Mouse (Mus musculus) left cerebral cortex, adult 2 months (tissue): ENCODE data around the gene Naa16. TPM values are rescaled to one million over a fixed set of nuclear protein-coding genes. Genes with fewer than 3 reads are reported as not detected.

Experiments
- DNase-seq, 2 experiments: peaks; one replicate each; pipeline ENCODE4 v3.0.0; 2021 to 2022; ENCODE audit warnings: low spot score in 2 of 2, mixed read lengths in 1 of 2; ENCODE audit errors: extremely low spot score in 1 of 2
- H3K27ac ChIP-seq: fragments of 200-600 bp; 2 replicates; pipeline ENCODE4 v1.8.1; 2022
- H3K4me3 ChIP-seq: fragments of 200-600 bp; 2 replicates; pipeline ENCODE4 v1.8.1; 2022
- CTCF ChIP-seq: fragments of 200-600 bp; IDR thresholded peaks from 2 replicates; pipeline ENCODE4 v1.8.1; 2022; ENCODE audit warnings: antibody characterized with exemption, mild to moderate bottlenecking, moderate library complexity
- intact Hi-C: fragments of 180-260 bp; cut with DNase I; formaldehyde crosslinking; loops from one replicate; pipeline ENCODE4 v1.15.1; 2025
- total RNA-seq, 2 experiments: library from RNA; stranded (reverse); gene quantifications; 2 replicates each; pipeline ENCODE4 v1.2.3; 2021

Gene Naa16
- total RNA-seq, 2 experiments from 2014 or later: 12.4 to 15.9 TPM

DNA sequence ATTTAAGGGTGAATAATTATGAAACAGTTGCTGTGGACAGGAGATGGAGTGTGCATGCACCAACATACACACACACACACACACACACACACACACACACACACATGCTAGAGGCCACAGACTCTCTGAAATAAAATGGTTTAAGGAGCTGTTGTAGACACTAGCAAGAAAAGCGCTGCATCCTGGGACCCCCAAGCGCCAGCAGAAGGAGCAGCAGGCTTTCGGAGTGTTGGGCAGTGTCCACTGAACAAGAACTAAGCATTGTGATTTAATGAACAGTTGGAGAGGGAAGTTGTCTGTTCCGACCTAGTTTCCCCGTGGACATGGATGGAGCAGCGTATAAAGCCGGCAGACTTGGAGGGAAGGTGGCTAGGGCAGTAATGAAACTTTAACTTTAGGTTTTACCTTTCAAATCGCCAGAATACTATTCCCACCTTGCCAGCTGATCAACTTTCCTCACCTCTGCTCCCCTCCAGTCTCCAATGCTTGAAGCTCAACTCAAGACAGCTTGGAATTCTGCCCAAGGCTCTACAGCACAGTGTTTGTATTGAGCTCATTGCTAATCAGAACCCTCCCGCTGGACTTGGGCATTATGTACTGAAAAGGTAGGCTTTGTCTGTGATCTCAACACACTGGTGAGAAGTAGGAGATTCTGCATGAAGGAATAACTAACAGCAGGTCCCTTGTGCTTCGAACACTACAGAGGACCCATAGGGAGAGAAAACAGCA is 66.3 kb downstream of the Naa16 start:
- intact Hi-C loops: loop anchor here (10.0 kb wide), 1 partner anchor 669 kb away; no protein-coding TSS in a partner anchor
- no peak overlapping the region for H3K27ac ChIP-seq
- no peak for TF ChIP-seq CTCF
- DNase-seq: no peak
- H3K4me3 ChIP-seq: no peak overlapping the region

DNA sequence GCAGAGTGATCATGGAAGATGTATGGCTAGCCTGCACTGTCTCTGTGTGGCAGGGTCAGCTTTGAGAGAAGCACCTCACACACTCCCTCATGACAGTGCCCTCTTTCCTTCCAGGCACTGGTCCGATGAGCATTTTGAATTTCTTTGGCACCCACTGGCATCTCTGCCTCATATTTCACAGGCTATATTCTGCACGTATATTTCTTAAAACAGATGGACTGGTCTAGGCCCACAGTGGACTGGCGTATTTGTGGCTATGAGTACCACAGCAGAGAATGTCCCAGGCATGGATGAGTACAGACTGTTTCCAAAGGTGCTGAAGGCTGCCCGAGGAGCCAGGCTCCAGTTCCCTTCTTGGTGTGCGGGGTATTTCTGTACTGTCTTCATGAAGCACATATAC is 68.7 kb downstream of the Naa16 start:
- no peak overlapping the region for H3K27ac ChIP-seq
- TF ChIP-seq CTCF: no peak
- H3K4me3 ChIP-seq: no peak overlapping the region
- intact Hi-C loops: loop anchor here (2.0 to 10.0 kb wide), 2 partner anchors 197 to 667 kb away; no protein-coding TSS in a partner anchor
- no peak for DNase-seq

DNA sequence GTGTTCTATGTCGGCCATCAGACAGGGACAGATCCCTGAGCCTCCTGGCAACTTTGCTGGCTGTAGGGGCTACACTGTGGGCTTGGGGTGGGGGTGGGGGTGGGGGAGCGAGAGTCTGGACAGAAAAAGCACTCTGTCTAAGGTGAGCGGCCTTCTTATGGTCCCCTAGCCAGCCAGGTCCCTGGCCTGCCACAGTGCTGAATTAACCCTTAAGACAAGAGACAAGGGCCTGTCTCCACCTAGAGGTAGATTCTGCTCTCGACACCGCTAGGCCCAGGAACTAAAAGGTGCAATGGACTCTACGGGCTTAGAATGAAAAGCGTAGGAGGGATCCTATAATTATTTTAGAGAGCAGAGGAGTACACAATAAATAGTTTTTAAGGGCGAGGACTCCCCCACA is 69.4 kb downstream of the Naa16 start:
- intact Hi-C loops: loop anchor here (2.0 to 10.0 kb wide), 2 partner anchors 196 to 666 kb away; no protein-coding TSS in a partner anchor
- no peak for DNase-seq

DNA sequence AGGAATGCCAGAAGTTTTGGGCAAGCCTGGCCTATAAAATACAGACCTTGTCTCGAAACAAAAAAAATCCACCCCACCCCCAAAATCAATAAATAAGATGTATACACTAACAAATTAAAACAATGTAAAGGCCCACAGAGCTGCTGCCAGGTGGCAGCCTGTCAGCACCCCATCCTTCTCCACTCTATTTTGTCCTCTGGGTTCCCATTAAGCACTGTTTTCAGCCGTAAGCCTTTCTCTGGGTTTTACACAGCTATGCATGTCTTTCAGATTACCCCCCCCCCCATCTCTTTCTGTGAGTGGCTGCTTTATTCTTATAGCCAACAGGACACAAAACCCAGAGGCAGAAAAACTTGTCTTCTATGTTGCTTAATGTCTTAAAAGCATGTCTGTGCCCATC is 73.0 kb downstream of the Naa16 start:
- intact Hi-C loops: no loop called here
- no peak for TF ChIP-seq CTCF
- Histone ChIP-seq H3K27ac (no peak overlapping the region), H3K4me3 (no peak overlapping the region)
- DNase-seq: no peak

More for the DNA sequence above, 69.4 kb downstream of the Naa16 start:
- H3K4me3 ChIP-seq: no peak overlapping the region
- H3K27ac ChIP-seq: no peak overlapping the region
- peak; percentile 60 for TF ChIP-seq CTCF

DNA sequence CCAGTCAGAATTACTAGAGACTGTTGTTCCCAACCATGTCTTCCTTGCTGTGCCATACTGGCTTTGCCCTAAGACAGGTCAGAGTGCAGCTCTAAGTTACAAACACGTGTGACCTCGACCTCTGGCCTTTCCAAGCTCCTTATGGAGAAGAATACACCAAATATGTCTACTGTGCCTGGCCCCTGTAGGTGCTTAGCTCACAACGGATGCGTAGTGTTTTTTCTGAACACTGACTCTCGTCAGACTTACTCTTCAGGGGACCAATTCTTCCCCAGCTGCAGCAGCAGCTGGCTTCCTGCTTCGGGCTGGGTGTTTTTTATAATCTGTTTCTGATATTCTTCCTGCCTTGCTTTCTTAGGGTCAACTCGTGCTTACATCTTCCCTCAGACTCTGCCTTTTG is 74.7 kb downstream of the Naa16 start:
- intact Hi-C loops: no loop called here
- Histone ChIP-seq H3K4me3 (no peak overlapping the region), H3K27ac (no peak overlapping the region)
- TF ChIP-seq CTCF: no peak
- DNase-seq: no peak

DNA sequence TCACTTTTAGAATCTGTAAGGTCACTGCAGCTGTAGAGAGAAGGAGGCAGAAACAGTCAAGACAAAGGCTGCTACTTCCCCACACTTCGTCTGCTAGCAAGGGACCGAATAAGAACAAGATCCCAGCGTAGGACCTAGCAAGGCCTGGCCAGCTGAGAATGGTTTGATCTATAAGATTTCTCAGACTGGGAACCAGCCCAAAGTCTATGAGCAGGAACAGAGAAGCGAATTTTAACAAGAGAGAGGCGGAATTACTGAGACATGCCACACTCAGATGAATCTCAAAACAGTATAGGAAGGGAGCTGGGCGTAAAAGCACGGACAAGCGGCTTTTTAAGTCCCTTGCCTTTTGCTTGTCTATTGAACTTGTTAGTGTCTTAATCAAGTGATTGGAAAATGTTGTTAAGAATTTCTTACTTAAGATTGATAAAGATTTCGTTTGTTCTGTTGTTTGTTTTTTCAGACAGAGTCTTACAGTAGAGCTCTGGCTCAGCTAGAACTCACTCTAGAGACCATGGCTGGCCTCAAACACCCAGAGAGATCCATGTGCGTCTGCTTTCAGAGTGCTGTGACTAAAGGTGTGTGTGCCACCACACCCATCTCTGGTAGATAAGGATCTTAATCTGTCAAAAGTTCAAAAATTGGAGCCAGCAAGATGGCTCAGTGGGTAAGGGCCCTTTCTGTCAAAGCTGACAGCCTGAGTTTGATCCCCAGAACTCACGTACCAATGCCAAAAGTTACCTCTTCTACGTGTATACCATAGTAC is 76.2 kb downstream of the Naa16 start:
- intact Hi-C loops: no loop called here
- DNase-seq: no peak
- Histone ChIP-seq H3K4me3 (no peak overlapping the region), H3K27ac (peak overlapping the region; percentile 66)
- no peak for TF ChIP-seq CTCF

DNA sequence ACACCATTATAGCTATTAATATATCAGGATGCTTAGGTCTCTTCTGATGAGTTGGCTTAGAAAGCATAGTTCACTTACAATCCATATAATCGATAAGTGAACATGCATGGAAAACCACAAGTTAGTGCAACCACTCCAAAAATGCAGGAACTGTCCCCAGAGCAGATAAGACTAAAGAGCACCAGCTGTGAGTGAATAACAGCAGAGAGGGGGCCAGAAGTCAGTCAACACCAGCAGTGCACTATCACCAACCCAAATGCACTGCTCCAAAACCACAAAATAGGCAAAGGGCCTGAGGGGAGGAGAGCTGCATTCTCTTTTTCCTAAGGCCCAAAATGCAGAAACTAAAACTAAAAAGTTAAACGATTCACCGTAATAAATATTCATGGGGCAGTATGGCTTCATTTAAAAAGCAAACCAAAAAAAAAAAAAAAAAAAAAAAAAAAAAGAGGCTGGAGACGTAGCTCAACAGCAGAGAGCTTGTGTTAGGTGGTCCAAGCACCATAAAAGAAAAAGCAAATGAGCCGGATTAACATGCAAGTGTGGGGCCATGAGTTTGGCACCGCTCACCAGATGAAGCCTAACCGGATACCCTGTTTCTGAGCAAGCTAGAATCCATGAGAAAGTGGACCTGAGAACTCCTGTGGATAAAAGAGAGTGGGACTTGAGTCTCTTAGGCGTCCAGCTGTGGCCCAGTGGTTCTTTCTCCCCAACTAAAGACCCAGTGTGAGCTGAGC is 77.0 kb downstream of the Naa16 start:
- H3K4me3 ChIP-seq: no peak overlapping the region
- DNase-seq: no peak
- H3K27ac ChIP-seq: peak overlapping the region; percentile 66
- intact Hi-C loops: no loop called here
- TF ChIP-seq CTCF: no peak

DNA sequence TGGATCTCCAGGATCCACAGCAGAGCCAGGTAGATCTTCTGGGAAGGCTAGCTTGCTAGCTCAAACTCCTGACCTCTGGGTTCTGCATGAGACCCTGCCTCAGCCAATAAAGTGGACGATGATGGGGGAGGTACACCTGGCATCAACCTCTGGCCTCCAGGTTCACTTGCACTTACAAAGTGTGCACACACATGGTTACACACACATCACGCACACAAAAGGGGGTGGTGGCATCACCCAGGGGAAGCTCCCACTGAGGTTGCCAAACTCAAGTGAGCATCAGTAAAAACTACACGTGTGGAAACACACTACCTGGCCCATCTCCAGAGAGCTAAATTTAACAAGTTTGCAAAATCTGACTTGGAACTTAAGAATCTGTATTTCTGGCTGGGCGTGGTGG is 77.9 kb downstream of the Naa16 start:
- intact Hi-C loops: no loop called here
- no peak for TF ChIP-seq CTCF
- H3K27ac ChIP-seq: no peak overlapping the region
- no peak overlapping the region for H3K4me3 ChIP-seq
- DNase-seq: no peak

DNA sequence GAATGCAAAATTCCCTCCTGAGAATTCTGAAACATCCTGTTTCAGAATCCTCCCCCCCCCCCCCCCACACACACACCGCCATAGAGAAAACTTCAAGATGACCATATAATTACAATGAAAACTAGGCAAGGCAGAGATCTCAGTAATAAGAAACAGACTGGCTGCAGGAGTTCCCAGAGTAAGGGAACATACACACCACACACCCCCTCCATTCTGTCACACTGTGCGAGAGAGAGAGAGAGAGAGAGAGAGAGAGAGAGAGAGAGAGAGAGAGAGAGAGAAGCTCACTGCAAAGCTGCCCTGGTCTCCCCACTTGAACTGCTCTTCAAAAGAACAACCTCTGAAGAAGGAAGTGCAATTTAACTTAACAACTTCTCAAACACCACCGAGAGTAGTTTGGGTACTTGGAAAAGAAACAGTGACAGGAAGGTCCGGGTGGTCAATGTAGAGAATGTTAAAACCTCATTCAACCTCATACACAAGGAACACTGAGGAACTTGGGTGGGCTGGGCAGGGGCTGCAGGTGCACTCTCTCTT is 78.6 kb downstream of the Naa16 start:
- intact Hi-C loops: no loop called here
- no peak overlapping the region for H3K27ac ChIP-seq
- H3K4me3 ChIP-seq: no peak overlapping the region
- TF ChIP-seq CTCF: no peak
- no peak for DNase-seq

DNA sequence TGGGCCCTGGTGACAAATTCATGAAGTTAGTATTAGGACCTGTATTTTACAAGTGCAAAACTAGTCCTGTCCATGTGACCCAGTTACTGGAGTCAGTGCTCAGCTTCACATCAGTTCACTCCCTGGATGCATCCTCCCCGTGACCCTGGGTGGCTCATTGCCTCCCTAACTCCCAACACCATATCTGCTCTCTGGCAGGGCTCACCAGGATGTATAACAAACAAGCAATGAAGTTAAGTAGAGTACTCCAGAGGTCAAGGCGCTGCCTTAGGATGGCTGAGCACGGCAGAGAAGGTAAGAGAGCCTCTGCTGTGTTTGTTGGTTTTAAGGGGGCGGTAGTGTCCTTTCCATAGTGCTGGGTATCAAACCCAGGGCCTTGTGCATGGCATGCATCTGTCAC is 81.5 kb downstream of the Naa16 start:
- intact Hi-C loops: no loop called here
- Histone ChIP-seq H3K4me3 (no peak overlapping the region), H3K27ac (no peak overlapping the region)
- DNase-seq: no peak
- no peak for TF ChIP-seq CTCF

DNA sequence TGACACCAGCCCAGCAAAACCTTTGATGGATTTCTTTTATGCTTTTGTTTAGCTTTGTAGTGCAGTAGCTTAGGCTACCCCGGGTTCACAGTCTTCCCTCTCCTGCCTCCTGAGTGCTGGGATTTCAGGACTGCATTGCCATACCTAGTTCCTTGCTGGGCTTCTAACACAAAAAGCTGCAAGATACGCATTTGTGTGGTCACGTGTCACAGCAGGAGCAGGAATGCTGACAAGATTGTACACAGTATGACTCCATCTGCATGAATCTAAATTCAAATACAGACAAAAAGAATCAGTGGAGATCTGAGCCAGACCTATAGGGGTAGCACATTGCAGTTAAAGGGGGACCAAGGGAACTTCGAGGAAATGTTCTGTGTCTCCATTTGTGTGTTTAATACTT is 82.2 kb downstream of the Naa16 start:
- no peak for TF ChIP-seq CTCF
- DNase-seq: no peak
- intact Hi-C loops: no loop called here

DNA sequence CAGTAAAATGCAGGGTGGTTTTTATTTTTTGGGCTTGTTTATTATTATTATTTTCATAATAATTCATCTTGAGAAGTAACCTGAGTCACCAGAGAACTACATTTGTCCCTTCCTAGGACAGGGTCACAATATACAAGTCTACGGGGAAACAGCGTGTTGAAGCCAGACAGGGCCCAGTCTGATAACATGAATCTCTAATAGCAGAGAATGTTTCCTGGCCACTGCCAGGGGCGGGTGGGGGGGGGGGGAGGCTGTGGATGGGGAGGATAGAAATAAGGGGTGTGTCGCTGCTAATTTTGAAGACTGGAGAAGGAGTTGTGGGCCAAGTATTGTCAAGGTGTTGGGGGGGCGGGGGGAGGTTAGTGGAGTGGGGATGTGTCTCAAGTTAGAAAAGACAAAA is 82.7 kb downstream of the Naa16 start:
- intact Hi-C loops: no loop called here
- Histone ChIP-seq H3K4me3 (no peak overlapping the region), H3K27ac (no peak overlapping the region)
- no peak for DNase-seq
- TF ChIP-seq CTCF: no peak

More for the DNA sequence above, 82.2 kb downstream of the Naa16 start:
- Histone ChIP-seq H3K27ac (no peak overlapping the region), H3K4me3 (no peak overlapping the region)
